Mouse (Mus musculus): ENCODE measurements around the gene Inka2.

DNA sequence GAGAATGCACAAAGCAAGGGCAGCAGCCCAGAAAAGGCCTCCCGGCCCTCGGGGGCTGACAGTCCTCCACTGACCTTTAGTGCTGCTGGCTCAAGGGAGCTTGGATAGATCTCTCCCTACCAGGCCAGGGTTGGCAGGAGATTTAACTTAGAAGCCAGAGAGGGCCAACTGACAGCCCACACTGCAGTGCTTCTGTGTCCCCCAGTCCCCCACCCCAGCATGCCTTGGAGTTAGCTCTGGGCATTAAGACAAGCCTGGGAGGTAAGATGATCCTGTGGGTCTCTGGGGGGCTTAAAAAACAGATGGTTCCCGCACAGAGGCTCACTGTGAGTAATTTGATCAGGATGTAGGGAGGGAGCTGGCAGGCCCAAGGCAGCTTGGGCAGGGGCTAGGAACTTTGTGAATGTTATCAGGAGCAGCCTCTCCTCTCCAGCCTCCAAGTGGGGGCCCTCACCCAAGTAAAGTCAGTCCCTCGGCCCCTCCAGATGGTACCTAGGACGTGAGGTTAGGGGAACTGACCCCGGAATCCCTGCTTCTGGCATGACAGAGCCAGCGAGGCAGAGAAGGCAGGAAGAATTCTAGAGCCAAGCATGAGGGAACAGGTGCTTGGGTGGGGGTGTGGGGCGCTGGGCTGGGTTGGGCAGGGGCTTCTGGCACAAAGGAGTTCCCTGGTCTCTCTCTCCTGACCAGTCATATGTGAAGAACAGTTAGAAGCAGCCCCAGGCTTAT is 9.9 kb downstream of the Inka2 start:
- no peak for TF ChIP-seq MYC (IDR thresholded peaks at IDR 0.05; ENCODE audit: low read depth, low read length)
- no peak for TF ChIP-seq PAX5 (IDR thresholded peaks at IDR 0.05; ENCODE audit: low read length)
- no peak for TF ChIP-seq BHLHE40 (IDR thresholded peaks at IDR 0.05; ENCODE audit: low read depth, low read length)
- TF ChIP-seq CTCF (conservative IDR thresholded peaks at IDR 0.05 in 1 of 2, IDR thresholded peaks at IDR 0.05 in 1 of 2; ENCODE audit: low read depth in 2 of 2, low read length in 2 of 2): no peak
- TF ChIP-seq TBP (conservative IDR thresholded peaks at IDR 0.05; ENCODE audit: low read depth, low read length): no peak
- no peak for TF ChIP-seq SMC3 (IDR thresholded peaks at IDR 0.05; ENCODE audit: low read depth, low read length)
- TF ChIP-seq CHD2 (IDR thresholded peaks at IDR 0.05; ENCODE audit: low read length): no peak
- TF ChIP-seq ZC3H11A (IDR thresholded peaks at IDR 0.05; ENCODE audit: low read depth, low read length): no peak
- no peak for TF ChIP-seq MAFK (IDR thresholded peaks at IDR 0.05; ENCODE audit: insufficient replicate concordance, low read length)
- no peak for TF ChIP-seq POLR2A (IDR thresholded peaks at IDR 0.05; ENCODE audit: low read depth, low read length)
- no peak for TF ChIP-seq NELFE (IDR thresholded peaks at IDR 0.05; ENCODE audit: low read depth, low read length)
- no peak for TF ChIP-seq JUND (conservative IDR thresholded peaks at IDR 0.05; ENCODE audit: low read depth, low read length)
- no peak for TF ChIP-seq CHD1 (IDR thresholded peaks at IDR 0.05; ENCODE audit: low read depth, low read length)
- TF ChIP-seq EP300 (IDR thresholded peaks at IDR 0.05; ENCODE audit: low read length): no peak
